ENCODE assay signal across 9 mouse cellular contexts in genomic region chr13:24499505-24499904, GRCm38 (mm10).
DNase-seq lines count a peak whose midpoint lies in the region; ATAC-seq lines count a peak whose summit lies in the region.
"Had no signal": no experiment of that assay in that cellular context is flagged by ENCODE, and none has a peak within 500 bp of the region (broad histone marks: within the 10 kb centered on the region; RNA-seq: fewer than 3 reads in every experiment).

No protein-coding gene starts in this region.

- H3K27me3 ChIP-seq in forebrain, embryonic 14.5 days (replicated peaks; ENCODE audit: control insufficient read depth, insufficient read depth, low read length) = no peaks in the 10 kb centered on the region
- no peaks in the 10 kb centered on the region for H3K27me3 ChIP-seq in forebrain, embryonic 12.5 days
- H3K27me3 ChIP-seq in megakaryocyte, embryonic 14.5 days (replicated peaks) = no peaks in the 10 kb centered on the region

- H3K9ac ChIP-seq in forebrain, embryonic 14.5 days (ENCODE audit: low read length) = no peak overlapping the region
- H3K9ac ChIP-seq in forebrain, embryonic 12.5 days = no peak overlapping the region

- H3K4me3 ChIP-seq in forebrain, embryonic 14.5 days (ENCODE audit: low read depth, low read length) = no peak overlapping the region
- no peak overlapping the region for H3K4me3 ChIP-seq in forebrain, embryonic 12.5 days (replicated peaks)
- peak overlapping the region; percentile 95 for H3K4me3 ChIP-seq in megakaryocyte, embryonic 14.5 days (replicated peaks)
- H3K4me3 ChIP-seq: myocyte had no signal

- no peak overlapping the region for H3K27ac ChIP-seq in forebrain, embryonic 14.5 days (ENCODE audit: low read depth, low read length)
- H3K27ac ChIP-seq in forebrain, embryonic 12.5 days = no peak overlapping the region

- WGBS in forebrain, embryonic 14.5 days = 40% methylated on average over 3 of the region's 3 CpGs
- WGBS in forebrain, embryonic 12.5 days = 48% methylated on average over 3 of the region's 3 CpGs

- no peaks in the 10 kb centered on the region for H3K9me3 ChIP-seq in forebrain, embryonic 14.5 days (replicated peaks; ENCODE audit: control insufficient read depth, low read length)
- no peaks in the 10 kb centered on the region for H3K9me3 ChIP-seq in forebrain, embryonic 12.5 days
- H3K9me3 ChIP-seq in megakaryocyte, embryonic 14.5 days = no peaks in the 10 kb centered on the region

- DNase-seq in forebrain, embryonic 14.5 days (ENCODE audit: low spot score) = peak; percentile 65
- peak; percentile 21 to 47 for DNase-seq in right cerebral cortex, adult 2 months (ENCODE audit: low spot score in 2 of 2)
- DNase-seq in right cerebral cortex, postnatal 4 days = no peak
- no peak for DNase-seq in urinary bladder, postnatal 14 days (ENCODE audit: low spot score)
- DNase-seq in Muller cell, postnatal 12 days (ENCODE audit: inconsistent ontology term) = no peak

- no peaks in the 10 kb centered on the region for H3K36me3 ChIP-seq in forebrain, embryonic 14.5 days (ENCODE audit: control insufficient read depth, insufficient read depth, low read length)
- no peaks in the 10 kb centered on the region for H3K36me3 ChIP-seq in forebrain, embryonic 12.5 days (replicated peaks)
- H3K36me3 ChIP-seq in megakaryocyte, embryonic 14.5 days (replicated peaks; ENCODE audit: low read length) = peaks cover 45% of the 10 kb centered on the region

- no peaks in the 10 kb centered on the region for H3K4me1 ChIP-seq in forebrain, embryonic 14.5 days (ENCODE audit: control insufficient read depth, insufficient read depth, low read length)
- peaks cover 5% of the 10 kb centered on the region for H3K4me1 ChIP-seq in forebrain, embryonic 12.5 days
- peaks cover 80% of the 10 kb centered on the region for H3K4me1 ChIP-seq in megakaryocyte, embryonic 14.5 days

- no peak overlapping the region for H3K4me2 ChIP-seq in forebrain, embryonic 14.5 days (ENCODE audit: low read length)
- H3K4me2 ChIP-seq in forebrain, embryonic 12.5 days = no peak overlapping the region

- ATAC-seq in forebrain, embryonic 14.5 days = 0 out of 2 replicates have a peak, but pooled peaks have one; percentile 37
- ATAC-seq in forebrain, embryonic 12.5 days (ENCODE audit: low FRiP score) = no peak
- 0 out of 2 replicates have a peak, but pooled peaks have one; percentile 55 for ATAC-seq in erythroblast, adult 5-6 weeks (replicated peaks; ENCODE audit: low FRiP score, poor library complexity, severe bottlenecking)

Comparison
In these comparisons a context has a peak if more than half of its experiments do, and no peak if none do; other contexts are left out.
1. DNase-seq: peak in forebrain, embryonic 14.5 days (single experiment) and right cerebral cortex, adult 2 months (2 of 2); none in right cerebral cortex, postnatal 4 days (single experiment), urinary bladder, postnatal 14 days (single experiment) and Muller cell, postnatal 12 days (single experiment).